Mouse (Mus musculus) heart, embryonic 12.5 days (tissue): ENCODE measurements around the gene Btg3. TPM values are rescaled to one million over a fixed set of nuclear protein-coding genes. Genes with fewer than 3 reads are reported as not detected.

Source experiments
- ATAC-seq: fragments of 200-750 bp; cut with Nextera tagmentation; 2 replicates; pipeline ENCODE4 v1.8.0; 2017; ENCODE audit warnings: moderate TSS enrichment, moderate library complexity; ENCODE audit not compliant: insufficient number of reproducible peaks, low FRiP score
- H3K27ac ChIP-seq: fragments of 300-500 bp; sonication (generic); 2 replicates; pipeline ENCODE4 v1.5.1; 2016; ENCODE audit warnings: mild to moderate bottlenecking, moderate library complexity; ENCODE audit not compliant: poor library complexity, severe bottlenecking
- H3K27me3 ChIP-seq: fragments of 300-500 bp; sonication (generic); replicated peaks from 2 replicates; pipeline ENCODE4 v1.6.1; 2016; ENCODE audit warnings: mild to moderate bottlenecking, moderate library complexity
- H3K36me3 ChIP-seq: fragments of 300-500 bp; sonication (generic); 2 replicates; pipeline ENCODE4 v1.6.1; 2016; ENCODE audit warnings: mild to moderate bottlenecking, moderate library complexity
- H3K4me1 ChIP-seq: fragments of 300-500 bp; sonication (generic); replicated peaks from 2 replicates; pipeline ENCODE4 v1.6.1; 2016; ENCODE audit warnings: mild to moderate bottlenecking
- H3K4me2 ChIP-seq: fragments of 300-500 bp; sonication (generic); 2 replicates; pipeline ENCODE4 v1.6.1; 2016; ENCODE audit warnings: mild to moderate bottlenecking, moderate library complexity
- H3K4me3 ChIP-seq: fragments of 300-500 bp; sonication (generic); 2 replicates; pipeline ENCODE4 v1.5.1; 2016; ENCODE audit warnings: mild to moderate bottlenecking
- H3K9ac ChIP-seq: fragments of 300-500 bp; sonication (generic); 2 replicates; pipeline ENCODE4 v1.6.1; 2016; ENCODE audit warnings: mild to moderate bottlenecking, moderate library complexity
- H3K9me3 ChIP-seq: fragments of 300-500 bp; sonication (generic); replicated peaks from 2 replicates; pipeline ENCODE4 v1.6.1; 2016; ENCODE audit warnings: mild to moderate bottlenecking, moderate library complexity
- WGBS: fragments of 180-500 bp; shearing (Covaris S2); methylation state at CpG from one replicate; pipeline ENCODE4 v1.1.7; 2016; 5-methylcytosine and 5-hydroxymethylcytosine counted together
- polyA plus RNA-seq: library from polyadenylated mRNA; unstranded; fragments of >200 nt; fragmentation: Nextera tagmentation; extraction: Ambion mirVana; gene quantifications from 2 replicates; pipeline ENCODE4 v1.2.1, GENCODE M21; 2016

Btg3 gene
- polyA plus RNA-seq, result 94.5 and 97.4 TPM in 2 replicates

DNA sequence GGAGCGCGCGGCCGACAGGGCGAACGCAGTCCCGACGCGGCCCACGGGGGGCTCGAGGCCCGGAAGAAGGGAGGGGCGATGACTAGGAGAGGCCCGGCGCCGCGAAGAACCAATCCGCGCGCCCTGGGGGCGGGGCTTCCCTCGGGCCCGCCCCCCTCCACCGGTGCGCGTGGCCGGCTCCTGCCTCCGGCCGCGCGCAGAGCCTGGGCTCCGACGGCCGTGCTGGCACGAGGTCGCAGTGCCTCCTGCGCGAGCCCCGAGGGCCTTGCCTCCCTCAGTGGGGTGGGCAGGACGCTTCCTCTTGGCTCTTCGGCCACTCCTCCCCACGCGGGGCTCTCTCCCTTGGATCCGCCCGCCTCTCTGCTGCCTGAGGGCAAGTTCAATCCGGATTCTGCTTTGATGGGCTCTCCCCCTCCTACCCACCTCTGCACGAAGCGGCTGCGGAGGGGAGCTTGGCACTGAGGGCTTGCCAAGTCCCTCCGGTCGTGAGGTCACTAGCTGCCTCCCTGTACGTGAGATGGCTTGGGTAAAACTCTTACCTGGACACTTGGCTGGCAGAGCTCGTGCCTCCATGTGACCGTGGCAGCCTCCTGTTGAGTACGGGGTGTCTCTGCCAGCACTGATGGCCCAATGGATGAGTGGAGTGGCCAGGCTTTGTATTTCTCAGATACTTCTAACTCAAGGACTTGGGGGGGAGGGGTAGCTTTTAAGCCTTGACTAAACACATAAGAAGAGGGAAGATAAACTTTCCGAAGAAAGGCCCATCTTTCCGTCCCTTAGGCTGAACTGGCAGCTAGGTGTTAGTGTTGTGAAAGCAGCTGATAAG is at the start of gene Btg3:
Btg3 (minus strand) TSS at position 448 of the 826 bp plus-strand sequence.
- Histone ChIP-seq H3K27me3 (no peaks in the 10 kb centered on the region), H3K4me1 (peaks cover 12% of the 10 kb centered on the region), H3K36me3 (peaks cover 9% of the 10 kb centered on the region), H3K9ac (peak within 1 kb of the TSS; percentile 98), H3K4me2 (peak within 1 kb of the TSS; percentile 82), H3K9me3 (no peaks in the 10 kb centered on the region), H3K27ac (peak within 1 kb of the TSS; percentile 84), H3K4me3 (peak within 1 kb of the TSS; percentile 99)
- WGBS, result under 1% methylated on average over 55 of the region's 57 CpGs
- peak; percentile 98 for ATAC-seq

DNA sequence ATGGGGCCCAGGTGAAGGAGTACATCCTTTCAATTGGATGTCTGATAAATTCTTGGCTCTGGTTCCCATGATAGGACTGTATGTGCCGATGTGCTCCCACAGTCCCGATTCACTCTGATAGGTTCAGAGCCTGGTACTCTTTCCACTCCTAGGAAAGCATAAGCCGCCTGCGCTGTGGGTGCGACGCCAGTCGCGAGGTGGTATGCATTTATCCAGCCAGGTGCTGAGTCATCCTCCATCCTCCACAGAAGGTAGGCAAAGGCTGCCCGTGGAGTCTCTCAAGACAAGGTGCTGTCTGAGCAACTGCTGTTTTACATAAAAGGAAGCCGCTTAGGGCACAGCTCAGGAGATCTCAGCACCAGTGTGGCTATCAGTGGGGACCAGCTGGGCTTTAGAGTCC is 40.7 kb upstream of the Btg3 start:
- no peaks in the 10 kb centered on the region for H3K27me3 ChIP-seq
- no peak overlapping the region for H3K9ac ChIP-seq
- no peak overlapping the region for H3K4me3 ChIP-seq
- H3K36me3 ChIP-seq, result 0 out of 2 replicates have a peak, but pooled peaks cover 6% of the 10 kb centered on the region
- 32% methylated on average over 10 of the region's 10 CpGs for WGBS
- no peak for ATAC-seq
- no peak overlapping the region for H3K27ac ChIP-seq
- no peaks in the 10 kb centered on the region for H3K4me1 ChIP-seq
- H3K4me2 ChIP-seq, result no peak overlapping the region
- peaks cover 14% of the 10 kb centered on the region for H3K9me3 ChIP-seq

DNA sequence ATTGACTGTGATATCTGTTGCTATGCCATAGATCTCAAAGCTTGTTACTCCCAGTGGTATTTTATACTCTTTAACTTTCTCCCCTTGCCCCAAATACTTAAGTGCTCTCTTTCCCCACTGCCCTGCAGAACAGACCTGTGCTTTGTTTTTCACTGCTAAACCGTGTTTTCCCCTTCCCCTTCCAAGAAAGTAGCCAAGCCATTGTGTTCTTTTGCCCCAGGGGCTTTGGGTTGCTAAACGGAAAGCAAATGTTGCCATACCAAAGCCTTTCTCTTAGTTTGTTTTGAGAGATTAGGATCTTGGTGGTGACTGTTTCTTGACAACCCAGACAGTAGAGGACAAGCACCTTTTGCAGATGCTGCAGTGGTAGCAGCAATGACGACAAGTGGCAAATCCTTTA is 39.5 kb upstream of the Btg3 start:
- H3K4me2 ChIP-seq, result no peak overlapping the region
- no peak overlapping the region for H3K4me3 ChIP-seq
- H3K27me3 ChIP-seq, result no peaks in the 10 kb centered on the region
- peaks cover 12% of the 10 kb centered on the region for H3K9me3 ChIP-seq
- ATAC-seq, result no peak
- no peaks in the 10 kb centered on the region for H3K4me1 ChIP-seq
- H3K27ac ChIP-seq, result no peak overlapping the region
- H3K36me3 ChIP-seq, result 0 out of 2 replicates have a peak, but pooled peaks cover 6% of the 10 kb centered on the region
- no peak overlapping the region for H3K9ac ChIP-seq
- WGBS, result 4% methylated on average over 3 of the region's 3 CpGs

DNA sequence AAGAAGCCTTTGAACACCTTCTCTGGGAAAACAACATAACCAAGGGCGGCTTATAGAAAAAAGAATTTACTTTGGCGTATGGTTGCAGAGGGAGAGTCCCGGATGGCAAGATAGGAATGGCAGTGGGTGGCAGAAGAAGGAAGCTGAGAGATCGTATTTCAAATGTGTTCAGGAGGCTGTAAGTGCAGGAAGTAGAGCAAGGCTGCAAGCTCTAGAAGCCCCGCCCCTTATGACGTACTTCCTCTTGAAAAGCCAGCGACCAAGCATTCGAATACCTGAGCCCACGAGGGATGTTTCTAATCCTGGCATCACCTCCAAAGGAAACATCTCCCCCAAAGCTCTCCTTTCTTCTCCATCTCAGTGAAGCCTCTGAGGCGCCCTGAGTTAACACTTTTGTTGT is 33.0 kb upstream of the Btg3 start:
- WGBS, result 80% methylated on average over 10 of the region's 10 CpGs
- ATAC-seq, result no peak
- no peaks in the 10 kb centered on the region for H3K27me3 ChIP-seq

DNA sequence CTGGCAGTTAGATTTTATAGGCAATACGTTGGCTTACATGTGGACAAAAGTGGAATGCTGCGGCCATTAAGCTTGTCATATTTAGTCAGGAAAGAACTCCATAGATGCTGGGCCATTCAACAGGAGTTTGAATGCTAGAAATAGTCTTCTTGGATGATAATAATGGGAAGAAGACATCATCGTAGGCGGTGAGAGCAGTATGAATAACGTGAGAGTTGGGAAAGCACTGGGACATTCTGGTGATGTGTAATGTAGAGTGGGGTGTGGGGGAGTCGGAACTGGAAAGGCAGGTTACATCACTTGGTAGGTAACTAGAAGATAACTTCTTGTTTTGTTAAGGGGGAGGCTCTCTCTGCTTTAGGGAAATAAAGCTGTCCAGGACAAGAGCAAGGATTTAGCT is 30.9 kb upstream of the Btg3 start:
- no peak for ATAC-seq
- H3K4me3 ChIP-seq, result no peak overlapping the region
- H3K27me3 ChIP-seq, result no peaks in the 10 kb centered on the region
- H3K36me3 ChIP-seq, result no peaks in the 10 kb centered on the region
- H3K9ac ChIP-seq, result no peak overlapping the region
- H3K27ac ChIP-seq, result no peak overlapping the region
- no peak overlapping the region for H3K4me2 ChIP-seq
- H3K4me1 ChIP-seq, result no peaks in the 10 kb centered on the region
- H3K9me3 ChIP-seq, result 0 out of 2 replicates have a peak, but pooled peaks cover 2% of the 10 kb centered on the region
- WGBS, result 78% methylated on average over 6 of the region's 6 CpGs

More for the DNA sequence above, 33.0 kb upstream of the Btg3 start:
- H3K27ac ChIP-seq, result no peak overlapping the region
- H3K4me1 ChIP-seq, result no peaks in the 10 kb centered on the region
- H3K9ac ChIP-seq, result no peak overlapping the region
- no peak overlapping the region for H3K4me3 ChIP-seq
- H3K4me2 ChIP-seq, result no peak overlapping the region
- H3K36me3 ChIP-seq, result 0 out of 2 replicates have a peak, but pooled peaks cover 6% of the 10 kb centered on the region
- peaks cover 13% of the 10 kb centered on the region for H3K9me3 ChIP-seq

DNA sequence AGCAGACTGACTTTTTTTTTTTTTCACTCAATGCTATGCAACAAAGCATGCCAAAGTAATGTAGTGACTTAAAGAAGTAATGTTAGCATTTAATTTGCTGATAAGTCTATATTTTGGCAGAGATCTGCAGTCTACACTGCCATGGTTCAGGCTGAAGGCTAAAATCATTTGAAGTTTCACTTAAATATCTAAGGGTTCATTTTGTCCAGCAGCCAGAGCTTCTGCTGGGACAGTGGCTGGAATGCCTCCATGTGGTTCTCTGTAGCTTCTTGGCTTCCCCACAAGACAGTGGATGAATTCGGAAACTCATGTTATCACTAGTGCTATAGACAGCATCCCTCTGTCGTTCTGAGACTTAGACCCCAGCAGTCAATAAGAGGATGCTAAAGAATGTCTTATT is 29.7 kb upstream of the Btg3 start:
- no peaks in the 10 kb centered on the region for H3K36me3 ChIP-seq
- no peak for ATAC-seq

DNA sequence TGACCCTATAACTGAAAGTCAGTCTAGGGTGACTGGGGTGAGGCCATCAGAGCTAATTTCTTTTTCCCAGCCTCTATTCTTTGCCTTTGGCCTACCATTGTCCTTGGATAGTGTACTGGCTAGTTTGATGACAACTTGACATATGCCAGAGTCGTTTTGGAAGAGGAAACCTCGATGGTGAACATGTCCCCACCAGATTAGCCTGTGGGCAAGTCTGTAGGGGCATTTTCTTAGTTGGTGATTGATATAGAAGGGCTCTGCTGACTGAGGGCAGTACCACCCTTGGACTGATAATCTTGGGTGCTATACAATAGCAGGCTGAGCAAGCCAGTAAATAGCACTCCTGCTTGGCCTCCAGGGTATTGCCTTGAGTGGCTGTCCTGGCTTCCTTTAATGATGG is 25.3 kb upstream of the Btg3 start:
- H3K4me1 ChIP-seq, result peaks cover 14% of the 10 kb centered on the region
- no peak overlapping the region for H3K4me3 ChIP-seq
- peak; percentile 73 for ATAC-seq
- 4% methylated on average over 2 of the region's 2 CpGs for WGBS
- H3K36me3 ChIP-seq, result no peaks in the 10 kb centered on the region
- H3K27ac ChIP-seq, result no peak overlapping the region
- no peak overlapping the region for H3K9ac ChIP-seq
- H3K4me2 ChIP-seq, result no peak overlapping the region
- no peaks in the 10 kb centered on the region for H3K9me3 ChIP-seq
- no peaks in the 10 kb centered on the region for H3K27me3 ChIP-seq

More for the DNA sequence above, 29.7 kb upstream of the Btg3 start:
- peaks cover 7% of the 10 kb centered on the region for H3K4me1 ChIP-seq
- H3K27ac ChIP-seq, result no peak overlapping the region
- H3K4me3 ChIP-seq, result no peak overlapping the region
- H3K9me3 ChIP-seq, result 0 out of 2 replicates have a peak, but pooled peaks cover 2% of the 10 kb centered on the region
- H3K4me2 ChIP-seq, result no peak overlapping the region
- no peak overlapping the region for H3K9ac ChIP-seq
- WGBS, result 66% methylated on average over 2 of the region's 2 CpGs
- H3K27me3 ChIP-seq, result no peaks in the 10 kb centered on the region

DNA sequence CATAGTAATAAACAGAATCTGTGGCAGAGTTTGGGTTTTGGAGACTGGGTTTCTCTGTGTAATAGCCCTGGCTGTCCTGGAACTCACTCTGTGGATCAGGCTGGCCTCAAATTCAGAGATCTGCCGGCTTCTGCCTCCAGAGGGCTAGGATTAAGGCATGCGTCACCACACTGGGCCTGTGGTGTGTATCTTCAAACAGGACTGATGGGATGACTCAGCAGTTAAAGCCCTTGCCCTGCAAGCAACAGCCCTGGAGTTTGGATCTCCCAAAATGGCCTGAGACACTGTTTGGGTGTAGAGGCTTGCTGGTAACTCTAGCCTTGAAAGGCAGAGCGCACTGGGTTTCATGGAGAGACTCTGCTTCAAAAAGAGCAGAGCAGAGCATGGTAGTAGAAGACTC is 22.4 kb upstream of the Btg3 start:
- no peaks in the 10 kb centered on the region for H3K27me3 ChIP-seq
- no peak for ATAC-seq

DNA sequence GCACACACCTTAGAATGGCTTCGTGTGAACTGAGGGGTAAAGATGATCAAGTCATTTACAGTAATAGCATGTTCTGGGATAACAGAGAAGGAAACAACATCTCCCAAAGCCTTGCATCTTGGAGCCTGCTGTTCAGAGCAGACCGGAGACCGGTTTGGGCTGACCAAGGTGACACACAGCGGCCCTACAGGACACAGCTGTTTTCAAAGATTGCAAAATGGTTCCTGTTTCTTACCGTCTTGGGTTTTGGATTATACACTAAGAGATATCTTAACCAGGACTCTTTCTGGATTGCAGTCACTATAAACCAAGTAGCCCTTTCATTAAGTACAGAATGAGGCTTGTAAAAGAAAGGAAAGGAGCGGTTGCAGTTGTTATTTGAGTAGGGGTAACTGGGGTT is 21.7 kb upstream of the Btg3 start:
- WGBS, result 87% methylated on average over 6 of the region's 6 CpGs
- Histone ChIP-seq H3K27me3 (no peaks in the 10 kb centered on the region), H3K9me3 (peaks cover 5% of the 10 kb centered on the region; the same call in 1 of the 2 replicates), H3K36me3 (no peaks in the 10 kb centered on the region), H3K4me3 (no peak overlapping the region), H3K27ac (no peak overlapping the region), H3K9ac (no peak overlapping the region), H3K4me2 (no peak overlapping the region), H3K4me1 (peaks cover 14% of the 10 kb centered on the region)
- ATAC-seq, result no peak

More for the DNA sequence above, 22.4 kb upstream of the Btg3 start:
- Histone ChIP-seq H3K4me3 (no peak overlapping the region), H3K9ac (no peak overlapping the region), H3K4me1 (peaks cover 14% of the 10 kb centered on the region), H3K36me3 (no peaks in the 10 kb centered on the region), H3K9me3 (no peaks in the 10 kb centered on the region), H3K4me2 (no peak overlapping the region), H3K27ac (no peak overlapping the region)
- 87% methylated on average over 3 of the region's 3 CpGs for WGBS

DNA sequence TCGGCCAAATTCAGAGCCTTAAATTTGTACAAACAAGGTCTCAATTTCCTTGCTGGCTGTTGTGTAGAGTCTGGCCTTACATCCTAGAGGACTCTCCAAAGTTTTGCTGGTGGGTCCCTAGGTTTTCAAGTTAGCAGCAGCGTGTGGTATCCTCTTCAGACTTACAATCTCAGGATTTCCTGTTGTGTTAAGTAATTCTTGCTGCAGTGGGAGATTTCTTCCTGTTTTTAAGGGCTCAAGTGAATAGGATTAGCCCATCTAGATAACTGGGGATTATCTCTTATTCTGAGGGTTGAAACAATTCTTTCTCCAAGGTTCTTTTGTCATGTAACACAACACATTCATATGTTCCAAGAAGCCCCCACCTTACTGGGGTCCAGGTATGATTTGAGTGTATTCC is 14.4 kb upstream of the Btg3 start:
- Histone ChIP-seq H3K36me3 (no peaks in the 10 kb centered on the region), H3K27ac (no peak overlapping the region), H3K27me3 (no peaks in the 10 kb centered on the region), H3K4me1 (no peaks in the 10 kb centered on the region), H3K4me3 (no peak overlapping the region), H3K9ac (no peak overlapping the region), H3K4me2 (no peak overlapping the region), H3K9me3 (peaks cover 7% of the 10 kb centered on the region; the same call in 1 of the 2 replicates)
- WGBS, result 53% methylated on average over 2 of the region's 2 CpGs
- ATAC-seq, result no peak

DNA sequence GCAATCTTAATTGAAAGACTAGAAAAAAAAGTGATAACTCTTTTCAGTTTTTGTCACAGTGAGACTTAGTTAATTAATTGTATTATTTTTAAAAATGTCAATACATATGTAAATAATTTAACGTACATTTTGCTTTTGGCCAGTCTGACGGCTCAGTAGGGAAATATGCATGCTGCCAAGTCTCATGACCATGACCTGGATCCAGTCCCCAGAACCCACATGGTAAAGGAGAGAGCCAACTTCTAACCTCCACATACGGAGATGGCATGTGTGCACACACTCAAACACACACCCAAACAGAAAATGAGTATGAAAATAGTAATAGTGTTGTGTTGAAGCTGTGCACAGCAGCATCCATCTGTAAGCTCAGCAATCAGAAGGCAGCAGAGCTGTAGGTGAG is 13.0 kb upstream of the Btg3 start:
- H3K9ac ChIP-seq, result no peak overlapping the region
- H3K4me1 ChIP-seq, result no peaks in the 10 kb centered on the region
- no peak overlapping the region for H3K4me2 ChIP-seq
- H3K27me3 ChIP-seq, result no peaks in the 10 kb centered on the region
- no peak for ATAC-seq
- H3K4me3 ChIP-seq, result no peak overlapping the region
- H3K36me3 ChIP-seq, result no peaks in the 10 kb centered on the region
- H3K9me3 ChIP-seq, result peaks cover 7% of the 10 kb centered on the region; the same call in 1 of the 2 replicates
- no peak overlapping the region for H3K27ac ChIP-seq
- 82% methylated on average over 3 of the region's 3 CpGs for WGBS
